Mouse (Mus musculus) gastrocnemius, adult 2 months (tissue): ENCODE results near the gene Arl13b. TPM values are rescaled to one million over a fixed set of nuclear protein-coding genes. Genes with fewer than 3 reads are reported as not detected.

ENCODE experiments used
- DNase-seq: peaks from one replicate; pipeline ENCODE4 v3.0.0; 2022
- H3K27ac ChIP-seq: fragments of 200-600 bp; 2 replicates; pipeline ENCODE4 v1.8.1; 2022; ENCODE audit warnings: mild to moderate bottlenecking
- H3K4me3 ChIP-seq: fragments of 200-600 bp; 2 replicates; pipeline ENCODE4 v1.8.1; 2022; ENCODE audit warnings: mild to moderate bottlenecking, moderate library complexity
- CTCF ChIP-seq: fragments of 200-600 bp; IDR thresholded peaks from 2 replicates; pipeline ENCODE4 v1.8.1; 2022; ENCODE audit warnings: antibody characterized with exemption, mild to moderate bottlenecking, moderate library complexity
- intact Hi-C: fragments of 180-260 bp; cut with DNase I; formaldehyde crosslinking; loops from one replicate; pipeline ENCODE4 v1.15.1; 2025
- microRNA-seq: library from miRNA; unstranded; fragments of <30 nt; microRNA quantifications from one replicate; pipeline ENCODE4 v1.2.0, GENCODE M21; 2021
- total RNA-seq, 2 experiments: library from RNA; stranded (reverse); gene quantifications; 2 replicates each; pipeline ENCODE4 v1.2.3; 2021

The Arl13b gene
- total RNA-seq, 2 experiments from 2014 or later = 4.7 TPM

DNA sequence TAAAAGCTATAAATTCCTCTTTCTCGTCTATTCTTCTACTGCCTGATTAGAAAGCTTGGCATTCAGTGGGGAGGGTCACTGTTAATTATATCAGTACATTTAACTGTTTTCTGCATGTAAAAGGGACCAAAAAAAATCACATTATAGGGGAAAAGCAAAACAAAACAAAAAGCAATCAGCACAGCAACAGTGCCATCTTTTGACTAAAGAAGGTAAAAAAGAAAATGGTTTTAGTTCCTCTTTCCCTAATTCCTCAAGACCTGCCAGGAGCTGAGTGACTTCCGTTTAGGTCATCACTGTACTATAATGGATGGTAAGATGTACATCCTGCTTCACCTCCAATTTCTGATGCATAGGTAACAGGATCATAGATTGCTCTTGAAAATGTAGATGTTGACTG lies 101.0 kb downstream of the Arl13b start:
- no peak for DNase-seq
- H3K27ac ChIP-seq = no peak overlapping the region
- intact Hi-C loops = no loop called here
- H3K4me3 ChIP-seq = no peak overlapping the region
- no peak for TF ChIP-seq CTCF

Small RNA genes within 50 kb of the gene (microRNA-seq; reads per million reads assigned to microRNA genes)
- gene Gm25986 = not detected

Other genes with a start within 250 kb of the Arl13b start
- 1 to 10 TPM; 6.8 to 7.7 TPM for gene Nsun3, start 60.2 kb downstream of the Arl13b start, total RNA-seq
- not detected for gene Stx19, start 32.4 kb downstream of the Arl13b start, total RNA-seq
- gene Pros1, start 7.3 kb upstream of the Arl13b start, total RNA-seq = 1 to 10 TPM; 5.4 to 8.4 TPM